Mouse (Mus musculus) adrenal gland, postnatal 25 days (tissue): Measurements from ENCODE around the gene Olfr912. TPM values are rescaled to one million over a fixed set of nuclear protein-coding genes. Genes with fewer than 3 reads are reported as not detected.

ENCODE experiments used
- DNase-seq: peaks from one replicate; pipeline ENCODE4 v3.0.0; 2021; ENCODE audit warnings: mixed read lengths
- long read RNA-seq: library from polyadenylated mRNA; stranded (forward); transcript quantifications from one replicate; pipeline ENCODE4 v2.0.0, GENCODE M21; 2021
- total RNA-seq: library from RNA; stranded (reverse); gene quantifications from 2 replicates; pipeline ENCODE4 v1.2.3, GENCODE M21; 2021

The Olfr912 gene
- not detected in 2 replicates for total RNA-seq
- long read RNA-seq, result 0 reads

DNA sequence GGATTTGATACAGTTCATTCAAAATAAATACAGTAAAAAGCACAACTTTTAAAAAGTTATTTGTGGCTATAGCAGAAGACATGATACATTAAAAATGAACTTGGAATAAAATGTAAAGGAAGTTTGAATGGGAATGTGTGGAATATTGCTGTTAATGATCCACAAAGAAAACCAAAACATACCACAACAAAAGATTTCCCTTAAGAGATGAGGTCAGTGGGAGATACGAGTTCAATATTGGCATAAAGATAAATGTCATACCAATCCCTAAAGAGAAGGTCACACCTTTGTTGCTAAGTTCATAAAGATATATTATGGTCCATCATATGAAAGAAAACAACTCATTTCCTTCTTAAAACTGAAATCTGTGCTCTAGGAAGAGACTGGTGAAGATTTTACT is at the start of gene Olfr912:
Gene Olfr912 (plus strand): TSS at position 301 of the 400 bp plus-strand sequence.
- DNase-seq, result no peak

- no peak for DNase-seq
Measured at GRCm38 (mm10) chr9:38537549-38537948, 42.4 kb upstream of the Olfr912 start, which contains the start of gene Olfr910. Olfr910 (plus strand) TSS chr9:38537849.

GRCm38 (mm10) chr9:38591056-38591455 is 11.1 kb downstream of the Olfr912 start:
- DNase-seq, result no peak

DNA sequence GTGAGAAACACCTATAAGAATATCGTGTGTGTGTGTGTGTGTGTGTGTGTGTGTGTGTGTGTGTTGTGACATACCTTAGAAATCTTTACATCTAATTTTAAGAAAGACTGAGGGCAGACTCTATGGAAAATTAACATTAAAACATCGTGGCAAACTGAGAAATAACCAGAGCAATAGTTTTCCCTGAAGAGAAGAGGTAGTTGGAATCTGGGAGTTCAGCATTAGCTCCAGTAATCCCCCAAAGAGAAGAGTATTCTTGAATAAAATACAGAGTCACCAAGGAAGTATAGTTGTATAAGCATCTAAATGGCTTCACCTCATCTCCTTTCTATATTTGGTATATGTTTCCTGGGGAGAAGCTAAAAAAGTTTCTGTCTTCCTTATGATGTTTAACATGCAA is 12.5 kb downstream of the Olfr912 start, which contains the start of gene Olfr913:
Gene Olfr913 (plus strand): TSS at position 301 of the 400 bp plus-strand sequence.
- DNase-seq, result no peak

DNA sequence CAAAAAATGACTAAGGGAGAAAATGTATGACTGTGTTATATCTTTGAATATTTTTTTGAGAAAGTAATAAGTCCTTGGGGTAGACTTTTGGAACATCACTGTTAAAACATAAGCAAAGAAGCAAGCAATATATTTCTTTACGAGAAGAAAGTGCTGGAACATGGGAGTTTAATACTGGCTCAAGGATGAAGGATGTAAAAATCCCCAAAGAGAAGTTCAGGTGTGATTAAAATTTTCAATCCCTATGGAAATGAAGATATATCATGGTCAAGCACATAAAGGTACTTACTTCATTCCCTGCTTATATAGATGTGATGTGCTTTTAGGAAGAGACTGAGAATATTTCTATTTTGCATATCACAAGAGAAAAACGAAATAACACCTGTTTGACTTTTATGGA is 24.8 kb downstream of the Olfr912 start, which contains the start of gene Olfr914:
Gene Olfr914 (plus strand): TSS at position 301 of the 400 bp plus-strand sequence.
- DNase-seq, result no peak

GRCm38 (mm10) chr9:38632406-38632805 is 52.4 kb downstream of the Olfr912 start:
- DNase-seq, result no peak

Other genes with a start within 250 kb of the Olfr912 start
- not detected in 2 replicates for gene Olfr898, start 231.8 kb upstream of the Olfr912 start, total RNA-seq
- gene Olfr250, start 213.3 kb upstream of the Olfr912 start, total RNA-seq, result not detected in 2 replicates
- not detected in 2 replicates for gene Olfr251, start 203.1 kb upstream of the Olfr912 start, total RNA-seq
- gene Olfr147, start 178.5 kb upstream of the Olfr912 start, total RNA-seq, result not detected in 2 replicates
- gene Olfr901, start 150.7 kb upstream of the Olfr912 start, total RNA-seq, result not detected in 2 replicates
- gene Olfr902, start 132.5 kb upstream of the Olfr912 start, total RNA-seq, result not detected in 2 replicates
- gene Olfr904, start 117.0 kb upstream of the Olfr912 start, total RNA-seq, result not detected in 2 replicates
- not detected in 2 replicates for gene Olfr905, start 109.1 kb upstream of the Olfr912 start, total RNA-seq
- gene Olfr906, start 93.1 kb upstream of the Olfr912 start, total RNA-seq, result not detected in 2 replicates
- gene Olfr907, start 84.4 kb upstream of the Olfr912 start, total RNA-seq, result not detected in 2 replicates
- not detected in 2 replicates for gene Olfr911-ps1, start 58.6 kb upstream of the Olfr912 start, total RNA-seq
- gene Olfr910, start 42.3 kb upstream of the Olfr912 start, total RNA-seq, result not detected in 2 replicates
- not detected in 2 replicates for gene Olfr913, start 12.6 kb downstream of the Olfr912 start, total RNA-seq
- not detected in 2 replicates for gene Olfr914, start 24.9 kb downstream of the Olfr912 start, total RNA-seq
- not detected in 2 replicates for gene Olfr916, start 79.7 kb downstream of the Olfr912 start, total RNA-seq
- gene Olfr917, start 85.7 kb downstream of the Olfr912 start, total RNA-seq, result not detected in 2 replicates
- gene Olfr918, start 94.4 kb downstream of the Olfr912 start, total RNA-seq, result not detected in 2 replicates
- gene Olfr919, start 123.5 kb downstream of the Olfr912 start, total RNA-seq, result not detected in 2 replicates
- gene Vwa5a, start 138.1 kb downstream of the Olfr912 start, total RNA-seq, result 39.8 and 55.8 TPM in 2 replicates
- gene Olfr920, start 172.1 kb downstream of the Olfr912 start, total RNA-seq, result 0.14 and 0.46 TPM in 2 replicates
- gene Olfr921, start 192.9 kb downstream of the Olfr912 start, total RNA-seq, result not detected in 2 replicates
- not detected in 2 replicates for gene Olfr922, start 234.4 kb downstream of the Olfr912 start, total RNA-seq
- not detected in 2 replicates for gene Olfr923, start 246.4 kb downstream of the Olfr912 start, total RNA-seq